Mouse (Mus musculus) limb, embryonic 12.5 days (tissue): ENCODE measurements around the gene Ptp4a2. TPM values are rescaled to one million over a fixed set of nuclear protein-coding genes. Genes with fewer than 3 reads are reported as not detected.
"Not testable (repeated sequence)": the region's sequence is repeated elsewhere in the genome, so short reads cannot be mapped to it uniquely, and the experiment has no call there.

ENCODE experiments used
- ATAC-seq: fragments of 200-750 bp; cut with Nextera tagmentation; 2 replicates; pipeline ENCODE4 v1.8.0; 2017; ENCODE audit warnings: low read depth, moderate TSS enrichment; ENCODE audit not compliant: insufficient number of reproducible peaks, insufficient read depth, low FRiP score, low TSS enrichment
- H3K27ac ChIP-seq: fragments of 300-500 bp; sonication (generic); 2 replicates; pipeline ENCODE4 v1.5.1; 2016; ENCODE audit warnings: mild to moderate bottlenecking, moderate library complexity
- H3K27me3 ChIP-seq: fragments of 300-500 bp; sonication (generic); 2 replicates; pipeline ENCODE4 v1.6.1; 2016; ENCODE audit warnings: mild to moderate bottlenecking, moderate library complexity
- H3K36me3 ChIP-seq: fragments of 300-500 bp; sonication (generic); 2 replicates; pipeline ENCODE4 v1.6.1; 2016; ENCODE audit warnings: mild to moderate bottlenecking, moderate library complexity
- H3K4me1 ChIP-seq: fragments of 300-500 bp; sonication (generic); replicated peaks from 2 replicates; pipeline ENCODE4 v1.6.1; 2016
- H3K4me2 ChIP-seq: fragments of 300-500 bp; sonication (generic); 2 replicates; pipeline ENCODE4 v1.6.1; 2016; ENCODE audit warnings: mild to moderate bottlenecking, moderate library complexity
- H3K4me3 ChIP-seq: fragments of 300-500 bp; sonication (generic); replicated peaks from 2 replicates; pipeline ENCODE4 v1.5.1; 2016; ENCODE audit warnings: mild to moderate bottlenecking
- H3K9ac ChIP-seq: fragments of 300-500 bp; sonication (generic); replicated peaks from 2 replicates; pipeline ENCODE4 v1.6.1; 2016; ENCODE audit warnings: mild to moderate bottlenecking, moderate library complexity
- H3K9me3 ChIP-seq: fragments of 300-500 bp; sonication (generic); 2 replicates; pipeline ENCODE4 v1.6.1; 2016; ENCODE audit warnings: mild to moderate bottlenecking, moderate library complexity
- WGBS: fragments of 180-500 bp; shearing (Covaris S2); methylation state at CpG from one replicate; pipeline ENCODE4 v1.1.7; 2016; 5-methylcytosine and 5-hydroxymethylcytosine counted together
- microRNA-seq: library from miRNA; unstranded; fragments of <30 nt; microRNA quantifications from one replicate; pipeline ENCODE4, GENCODE M21; 2017
- polyA plus RNA-seq: library from polyadenylated mRNA; unstranded; fragments of >200 nt; fragmentation: Nextera tagmentation; extraction: Ambion mirVana; gene quantifications from 2 replicates; pipeline ENCODE4 v1.2.1, GENCODE M21; 2016

Ptp4a2 gene
- polyA plus RNA-seq, 1 experiment from 2014 or later, result 327 TPM

DNA sequence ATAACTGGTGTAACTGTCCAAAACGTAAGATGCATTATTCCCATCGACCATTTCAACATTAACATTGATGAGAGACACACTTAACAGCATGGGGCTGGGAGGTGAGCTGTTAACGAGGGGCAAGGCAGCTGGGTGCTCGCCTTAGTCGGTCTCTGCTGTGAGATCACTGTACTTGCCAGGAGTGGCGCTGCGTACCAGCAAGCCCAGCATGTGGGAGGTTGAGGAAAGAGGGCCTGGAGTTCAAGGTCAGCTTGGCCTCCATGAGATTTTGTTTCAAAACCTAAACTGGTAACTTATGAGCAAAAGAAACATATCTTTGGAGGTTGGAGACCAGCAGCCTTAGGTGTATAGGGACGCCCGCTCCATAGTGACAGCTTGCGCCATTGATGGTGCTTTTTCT lies 78.6 kb downstream of the Ptp4a2 start:
- H3K9ac ChIP-seq, result no peak overlapping the region
- no peak for ATAC-seq
- no peaks in the 10 kb centered on the region for H3K4me1 ChIP-seq
- H3K9me3 ChIP-seq, result no peaks in the 10 kb centered on the region
- no peak overlapping the region for H3K4me2 ChIP-seq
- no peak overlapping the region for H3K4me3 ChIP-seq
- no peak overlapping the region for H3K27ac ChIP-seq
- no peaks in the 10 kb centered on the region for H3K27me3 ChIP-seq
- H3K36me3 ChIP-seq, result no peaks in the 10 kb centered on the region
- 69% methylated on average over 10 of the region's 10 CpGs for WGBS

DNA sequence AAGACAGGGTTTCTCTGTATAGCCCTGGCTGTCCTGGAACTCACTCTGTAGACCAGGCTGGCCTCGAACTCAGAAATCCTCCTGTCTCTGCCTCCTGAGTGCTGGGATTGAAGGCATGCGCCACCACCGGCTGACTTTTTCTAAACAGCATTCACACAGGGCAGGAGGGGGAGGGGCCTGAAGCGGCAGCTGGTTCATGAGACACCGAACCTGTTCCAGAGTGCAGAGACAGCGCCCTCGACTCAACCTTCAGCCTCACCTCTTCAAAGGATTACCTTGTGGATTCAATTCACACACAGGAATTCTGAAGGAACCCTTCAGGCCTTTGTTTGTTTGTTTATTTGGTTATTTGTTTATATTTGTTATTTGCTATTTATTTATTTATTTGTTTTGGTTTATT lies 79.1 kb downstream of the Ptp4a2 start:
- ATAC-seq, result no peak
- H3K36me3 ChIP-seq, result no peaks in the 10 kb centered on the region
- H3K9ac ChIP-seq, result no peak overlapping the region
- no peak overlapping the region for H3K4me3 ChIP-seq
- 89% methylated on average over 7 of the region's 7 CpGs for WGBS
- no peaks in the 10 kb centered on the region for H3K27me3 ChIP-seq
- H3K4me2 ChIP-seq, result no peak overlapping the region
- no peaks in the 10 kb centered on the region for H3K9me3 ChIP-seq
- no peaks in the 10 kb centered on the region for H3K4me1 ChIP-seq
- H3K27ac ChIP-seq, result no peak overlapping the region

DNA sequence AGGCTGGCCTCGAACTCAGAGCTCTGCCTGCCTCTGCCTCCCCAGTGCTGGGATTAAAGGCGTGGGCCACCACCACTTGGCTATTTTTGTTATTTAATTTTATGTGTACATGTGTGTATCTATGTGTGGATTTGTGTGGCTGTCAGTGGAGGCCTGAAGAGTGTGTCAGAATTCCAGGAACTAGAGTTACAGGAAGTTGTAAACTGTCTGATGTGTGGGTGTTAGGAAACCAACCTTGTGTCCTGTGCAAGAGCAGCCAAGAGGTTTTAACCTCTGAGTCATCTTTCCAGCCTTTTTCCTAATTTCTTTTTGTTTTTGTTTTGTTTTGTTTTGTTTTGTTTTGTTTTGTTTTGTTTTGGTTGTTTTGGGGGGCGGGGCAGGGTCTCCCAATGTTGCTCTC lies 83.8 kb downstream of the Ptp4a2 start:
- Histone ChIP-seq H3K27me3 (no peaks in the 10 kb centered on the region), H3K4me3 (no peak overlapping the region), H3K4me1 (0 out of 2 replicates have a peak, but pooled peaks cover 4% of the 10 kb centered on the region), H3K36me3 (no peaks in the 10 kb centered on the region), H3K27ac (no peak overlapping the region), H3K4me2 (no peak overlapping the region), H3K9ac (no peak overlapping the region), H3K9me3 (no peaks in the 10 kb centered on the region)
- no peak for ATAC-seq
- 93% methylated on average over 3 of the region's 3 CpGs for WGBS

DNA sequence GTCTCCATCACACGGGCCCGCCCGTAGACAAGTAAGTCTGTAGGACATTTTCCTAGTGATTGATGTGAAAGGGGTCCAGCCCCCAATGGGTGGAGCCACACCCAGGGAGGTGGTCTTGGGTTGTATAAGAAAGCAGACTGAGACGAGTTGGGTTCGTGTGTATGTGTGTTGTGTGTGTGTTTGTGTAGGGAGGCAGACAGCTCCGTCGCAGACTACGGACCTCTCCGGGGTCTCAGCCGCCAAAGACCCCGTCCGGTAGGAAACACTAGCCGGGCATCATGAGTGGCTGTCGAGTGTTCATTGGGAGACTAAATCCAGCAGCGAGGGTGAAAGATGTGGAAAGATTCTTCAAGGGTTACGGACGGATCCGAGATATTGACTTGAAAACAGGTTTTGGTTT lies 87.8 kb downstream of the Ptp4a2 start:
- H3K4me3 ChIP-seq, H3K27me3 ChIP-seq, H3K27ac ChIP-seq, H3K9ac ChIP-seq, H3K9me3 ChIP-seq, H3K4me1 ChIP-seq, ATAC-seq, H3K4me2 ChIP-seq, H3K36me3 ChIP-seq: not testable (repeated sequence)
- 95% methylated on average over 18 of the region's 18 CpGs for WGBS

Small RNAs within 50 kb of the gene (microRNA-seq; reads per million reads assigned to microRNA genes)
- not detected for gene Gm28017

Other genes starting within 250 kb of the Ptp4a2 start
- gene Lck, start 237.6 kb upstream of the Ptp4a2 start, polyA plus RNA-seq, result 12.4 and 17.0 TPM in 2 replicates
- 3.4 and 4.1 TPM in 2 replicates for gene Fam167b, start 232.7 kb upstream of the Ptp4a2 start, polyA plus RNA-seq
- gene Eif3i, start 210.6 kb upstream of the Ptp4a2 start, polyA plus RNA-seq, result 259 and 264 TPM in 2 replicates
- gene Tmem234, start 210.6 kb upstream of the Ptp4a2 start, polyA plus RNA-seq, result 187 and 190 TPM in 2 replicates
- gene Dcdc2b, start 197.0 kb upstream of the Ptp4a2 start, polyA plus RNA-seq, result 2.3 and 2.7 TPM in 2 replicates
- 31.8 and 32.5 TPM in 2 replicates for gene Iqcc, start 192.1 kb upstream of the Ptp4a2 start, polyA plus RNA-seq
- gene Ccdc28b, start 187.3 kb upstream of the Ptp4a2 start, polyA plus RNA-seq, result 52.0 and 53.6 TPM in 2 replicates
- gene Txlna, start 170.2 kb upstream of the Ptp4a2 start, polyA plus RNA-seq, result 106 and 109 TPM in 2 replicates
- gene Kpna6, start 138.5 kb upstream of the Ptp4a2 start, polyA plus RNA-seq, result 13.9 and 18.0 TPM in 2 replicates
- 15.4 and 16.8 TPM in 2 replicates for gene Tmem39b, start 114.4 kb upstream of the Ptp4a2 start, polyA plus RNA-seq
- 204 TPM in 2 replicates for gene Khdrbs1, start 68.9 kb upstream of the Ptp4a2 start, polyA plus RNA-seq
- gene Spocd1, start 118.0 kb downstream of the Ptp4a2 start, polyA plus RNA-seq, result not detected in 2 replicates
- 3.1 and 3.6 TPM in 2 replicates for gene Adgrb2, start 173.7 kb downstream of the Ptp4a2 start, polyA plus RNA-seq
- gene Col16a1, start 236.6 kb downstream of the Ptp4a2 start, polyA plus RNA-seq, result 24.2 and 30.9 TPM in 2 replicates